Mouse (Mus musculus) urinary bladder, adult 2 months (tissue): ENCODE data around the gene Sowaha. TPM values are rescaled to one million over a fixed set of nuclear protein-coding genes. Genes with fewer than 3 reads are reported as not detected.

Source experiments
- DNase-seq: peaks from one replicate; pipeline ENCODE4 v3.0.0; 2022; ENCODE audit warnings: low spot score
- polyA plus RNA-seq: library from polyadenylated mRNA; depleted of rRNA; stranded (reverse); fragments of >200 nt; gene quantifications from 2 replicates; pipeline ENCODE4 v1.2.3, GENCODE M21; 2012; rRNA removed

Gene Sowaha
- 6.5 and 7.4 TPM in 2 replicates for polyA plus RNA-seq

DNA sequence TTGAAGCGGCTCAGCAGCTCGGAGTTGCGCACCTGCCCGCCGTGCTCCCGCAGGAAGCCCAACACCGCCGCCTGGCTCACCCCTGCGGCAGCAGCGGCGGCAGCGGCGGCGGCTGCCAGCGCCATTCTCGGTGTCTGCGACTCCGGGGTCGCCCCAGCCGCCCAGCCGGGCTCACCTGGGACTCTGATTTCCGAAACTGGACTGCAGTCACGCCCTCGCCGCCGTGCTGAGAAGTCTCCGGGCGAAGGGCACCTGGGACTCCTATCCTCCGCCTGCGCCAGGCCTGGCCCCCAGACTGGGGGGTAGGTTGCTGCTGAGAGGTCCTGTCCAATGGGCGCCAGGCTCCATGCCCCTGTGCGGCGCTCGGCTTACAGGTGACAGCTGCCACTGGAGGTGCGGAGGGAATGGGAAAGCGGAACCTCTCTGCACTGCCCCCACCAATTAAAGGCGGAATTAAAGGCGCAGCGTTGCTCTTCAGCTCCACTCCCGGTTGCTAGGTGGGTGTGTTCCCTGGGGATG, at the start of gene Sowaha, which contains the start of gene Gm9945:
Sowaha (minus strand) TSS at position 492 of the 519 bp plus-strand sequence.
Gm9945 (plus strand) TSS at position 384 of the 519 bp plus-strand sequence.
- peak; percentile 50 for DNase-seq

DNA sequence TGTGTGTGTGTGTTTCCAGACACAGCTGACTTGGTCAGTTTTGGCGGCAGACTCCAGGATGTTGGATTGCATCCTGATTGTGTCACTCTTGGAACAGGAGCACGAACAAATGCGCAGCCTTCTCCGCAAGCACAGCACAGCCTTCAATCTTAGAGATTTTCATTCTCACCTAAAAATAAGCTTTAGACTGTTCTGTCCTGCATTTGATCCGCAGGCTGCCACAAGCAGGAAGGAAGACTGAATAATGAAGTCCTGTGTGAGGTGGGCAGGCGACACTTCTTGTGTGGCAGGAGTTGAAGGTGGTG, 49.1 kb upstream of the Sowaha start:
- no peak for DNase-seq

DNA sequence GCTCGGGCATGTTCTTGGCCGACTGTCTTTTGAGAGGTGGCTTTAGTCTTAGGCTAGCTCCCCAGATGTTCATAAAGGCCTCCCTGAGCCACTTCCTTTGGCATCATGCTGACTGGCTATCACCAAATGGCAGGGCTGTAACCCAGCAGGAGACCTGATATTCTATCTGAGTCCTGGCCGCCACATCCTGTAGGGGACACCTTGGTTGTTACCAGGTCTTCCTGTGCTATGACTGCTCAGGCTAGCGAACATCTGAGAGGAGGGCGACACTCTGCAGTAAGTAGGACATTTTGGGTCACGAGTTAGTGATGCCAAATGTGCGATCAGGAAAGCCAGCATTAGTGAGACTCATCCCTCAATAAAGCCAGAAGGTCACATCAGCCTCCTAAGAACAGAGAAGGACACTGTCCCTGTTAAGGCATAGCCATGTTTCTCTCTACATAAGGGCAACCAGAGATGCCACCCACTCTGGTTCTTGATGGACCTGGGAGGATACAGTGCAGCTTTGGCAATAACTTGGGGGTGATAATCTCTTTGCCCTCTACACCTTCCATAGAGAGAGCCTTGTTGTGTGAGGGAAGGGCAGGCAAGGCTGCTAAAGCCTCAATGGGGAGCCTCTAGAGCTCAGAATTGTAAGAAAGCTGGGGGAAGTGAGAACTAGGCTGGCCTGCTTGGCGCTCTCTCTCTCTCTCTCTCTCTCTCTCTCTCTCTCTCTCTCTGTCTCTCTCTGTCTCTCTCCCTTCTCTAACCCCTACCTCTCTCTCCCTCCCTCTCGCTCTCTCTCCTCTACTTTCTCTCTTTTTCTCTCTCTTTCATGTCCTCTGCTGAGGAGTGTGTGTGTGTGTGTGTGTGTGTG, 48.6 kb upstream of the Sowaha start:
- no peak for DNase-seq

DNA sequence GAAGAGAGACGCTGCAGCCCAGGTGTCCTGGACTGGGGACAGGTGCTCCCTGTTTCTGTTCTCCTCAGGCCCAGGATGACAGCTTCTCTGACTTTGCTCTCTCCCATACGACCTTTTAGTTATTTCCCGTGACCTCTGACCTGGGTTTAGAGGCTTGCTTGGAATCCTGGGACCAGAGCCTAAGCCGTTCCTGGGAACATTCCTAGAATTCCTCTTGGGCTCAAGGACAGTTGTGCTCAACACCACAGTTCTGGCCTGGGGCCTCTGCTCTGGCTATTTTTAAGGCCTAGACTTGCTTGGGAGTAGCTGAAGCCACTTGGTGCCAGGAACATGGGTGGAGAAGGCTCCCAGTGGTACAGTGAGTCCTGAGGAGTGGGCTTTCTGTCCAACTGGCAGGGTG, 45.4 kb upstream of the Sowaha start:
- DNase-seq: no peak

DNA sequence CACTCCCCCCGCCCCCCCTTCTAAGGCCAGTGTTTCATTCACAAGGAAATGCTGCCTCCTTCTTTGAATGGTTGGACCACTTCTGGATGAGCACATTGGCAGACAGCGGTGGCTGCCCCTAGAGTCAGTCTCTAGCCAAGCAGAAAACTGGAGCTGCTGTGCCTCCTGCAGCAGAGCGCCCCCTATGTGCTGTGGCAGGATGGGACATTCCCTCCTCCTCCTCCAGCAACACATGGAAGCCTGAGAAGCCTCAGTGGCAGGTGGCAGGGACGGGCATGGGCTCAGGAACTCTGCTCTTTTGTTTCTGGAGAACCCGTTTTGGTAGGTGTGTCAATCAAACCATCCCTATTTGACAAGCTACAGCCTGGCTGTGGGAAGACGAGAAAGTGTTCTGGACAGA, 44.8 kb upstream of the Sowaha start:
- no peak for DNase-seq

DNA sequence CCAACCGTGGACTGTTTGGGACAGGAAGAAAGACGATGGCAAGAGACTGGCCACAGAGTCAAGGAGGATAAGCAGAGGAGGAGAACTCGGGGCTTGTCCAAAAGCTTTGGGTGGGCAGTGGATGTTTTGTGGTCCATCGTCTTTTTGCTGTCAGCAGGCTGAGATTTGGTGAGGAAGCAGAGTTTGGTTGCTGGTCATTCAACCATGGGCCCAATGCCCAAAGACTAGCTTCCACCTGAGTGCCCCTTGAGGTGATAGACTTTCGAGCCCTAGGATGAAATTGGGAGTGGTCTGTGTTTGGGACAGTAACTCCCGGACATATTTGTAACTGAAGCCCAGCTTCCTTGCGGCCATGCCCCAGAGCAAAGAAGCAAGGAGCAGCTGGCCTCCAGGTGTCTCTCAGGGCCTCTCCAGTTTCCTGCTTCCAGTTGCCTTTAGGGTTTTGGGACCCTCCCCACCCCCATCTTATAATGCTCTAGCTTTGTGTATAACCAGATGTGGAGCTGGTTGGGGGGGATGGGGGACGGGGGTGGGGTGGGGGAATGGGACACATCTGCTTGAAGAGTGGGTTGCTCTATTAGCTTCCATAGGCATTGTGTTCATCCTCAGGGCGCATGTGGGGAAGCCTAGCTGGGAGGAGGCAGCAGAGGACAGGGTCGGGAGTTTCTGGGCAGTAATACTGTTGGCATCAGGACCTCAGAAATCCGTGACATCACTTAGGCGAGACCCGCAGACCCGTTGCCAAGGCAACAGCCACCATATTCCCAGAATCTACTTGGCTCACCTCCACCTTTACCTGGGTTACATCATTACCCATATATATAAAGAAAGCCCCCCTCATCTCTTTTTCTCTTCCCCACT, 43.7 kb upstream of the Sowaha start:
- no peak for DNase-seq

DNA sequence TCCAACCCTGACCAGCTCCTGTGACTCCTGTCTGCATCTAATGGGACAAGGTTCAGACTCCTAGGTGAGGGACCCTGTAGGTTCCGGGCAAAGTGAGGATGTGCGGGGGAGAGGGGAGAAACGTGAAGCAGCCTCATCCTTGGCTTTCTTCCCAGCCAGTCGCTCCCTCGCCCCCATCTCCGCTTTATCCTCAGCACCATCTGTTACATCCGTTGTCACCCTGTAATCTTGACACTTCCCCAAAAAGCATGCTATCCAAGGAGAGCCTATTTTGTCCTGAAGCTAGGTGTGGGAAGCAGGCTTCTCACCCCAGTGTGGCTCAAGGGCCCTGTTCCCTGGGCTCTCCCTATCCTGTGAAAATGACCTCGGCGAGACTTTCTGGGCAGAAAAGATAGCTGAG, 42.9 kb upstream of the Sowaha start:
- DNase-seq: no peak

DNA sequence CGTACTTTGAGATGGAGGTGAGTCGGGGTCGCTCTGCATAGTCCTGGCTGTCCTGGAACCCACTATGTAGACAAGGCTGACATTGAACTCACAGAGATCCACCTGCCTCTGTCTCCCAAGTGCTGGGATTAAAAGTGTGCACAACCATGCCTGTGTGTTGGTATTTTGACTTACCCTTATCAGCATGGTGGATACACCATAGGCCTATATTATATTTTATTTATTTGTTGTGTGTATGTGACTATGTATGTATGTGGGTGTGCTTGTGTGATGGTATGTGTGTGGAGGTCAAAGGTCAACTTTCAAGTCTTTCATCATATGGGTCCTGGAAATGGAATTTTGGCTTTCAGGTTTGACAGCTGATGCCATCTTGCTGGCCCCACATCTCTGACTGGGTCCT, 42.3 kb upstream of the Sowaha start:
- DNase-seq: no peak

DNA sequence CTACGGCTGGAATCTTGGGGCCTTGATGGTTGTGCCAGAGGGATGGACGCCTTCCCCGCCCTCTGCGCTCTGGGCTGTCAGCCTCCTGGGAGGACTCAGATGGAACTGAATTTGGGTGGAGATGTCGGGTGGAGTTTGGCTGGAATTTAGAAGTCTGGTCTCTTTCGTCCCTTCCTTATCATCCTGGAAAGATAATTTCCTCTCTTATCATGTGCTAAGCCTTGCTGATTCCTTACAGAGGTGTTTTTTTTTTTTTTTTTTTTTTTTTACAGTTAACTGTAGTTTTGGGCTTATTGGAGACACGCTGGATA, 41.7 kb upstream of the Sowaha start:
- DNase-seq: no peak

DNA sequence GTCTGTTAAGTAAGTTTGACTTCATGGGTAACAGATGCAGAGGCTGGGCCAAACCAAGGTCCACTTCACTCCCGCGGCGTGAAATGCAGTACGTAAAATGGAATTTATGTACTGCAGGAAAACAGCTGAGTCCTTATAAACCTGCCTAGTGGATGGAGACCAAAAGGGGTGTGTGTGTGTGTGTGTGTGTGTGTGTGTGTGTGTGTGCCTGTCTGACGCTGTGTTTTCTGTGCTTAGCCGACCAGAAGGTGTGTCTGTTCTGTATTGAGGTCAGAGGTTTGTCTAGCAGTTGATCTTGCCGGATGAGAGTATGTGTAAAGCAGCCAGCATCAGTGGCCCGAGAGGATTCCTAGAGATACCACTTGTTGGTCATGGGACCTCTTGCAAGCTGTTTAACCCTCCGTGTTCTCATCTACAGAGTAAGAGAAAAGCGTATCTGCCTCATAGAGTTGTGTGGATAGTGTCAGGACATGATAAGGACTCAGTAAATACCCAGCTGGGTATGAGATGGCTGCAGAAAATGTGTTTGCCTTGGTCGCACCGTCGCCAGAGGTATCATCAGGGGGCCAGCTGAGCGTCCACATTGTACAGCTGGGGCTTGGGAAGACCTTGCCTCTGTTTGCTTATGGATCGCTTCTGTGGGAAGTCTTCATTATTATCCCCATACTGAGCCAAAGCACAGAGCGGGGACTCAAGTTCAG, 41.2 kb upstream of the Sowaha start:
- DNase-seq: no peak

DNA sequence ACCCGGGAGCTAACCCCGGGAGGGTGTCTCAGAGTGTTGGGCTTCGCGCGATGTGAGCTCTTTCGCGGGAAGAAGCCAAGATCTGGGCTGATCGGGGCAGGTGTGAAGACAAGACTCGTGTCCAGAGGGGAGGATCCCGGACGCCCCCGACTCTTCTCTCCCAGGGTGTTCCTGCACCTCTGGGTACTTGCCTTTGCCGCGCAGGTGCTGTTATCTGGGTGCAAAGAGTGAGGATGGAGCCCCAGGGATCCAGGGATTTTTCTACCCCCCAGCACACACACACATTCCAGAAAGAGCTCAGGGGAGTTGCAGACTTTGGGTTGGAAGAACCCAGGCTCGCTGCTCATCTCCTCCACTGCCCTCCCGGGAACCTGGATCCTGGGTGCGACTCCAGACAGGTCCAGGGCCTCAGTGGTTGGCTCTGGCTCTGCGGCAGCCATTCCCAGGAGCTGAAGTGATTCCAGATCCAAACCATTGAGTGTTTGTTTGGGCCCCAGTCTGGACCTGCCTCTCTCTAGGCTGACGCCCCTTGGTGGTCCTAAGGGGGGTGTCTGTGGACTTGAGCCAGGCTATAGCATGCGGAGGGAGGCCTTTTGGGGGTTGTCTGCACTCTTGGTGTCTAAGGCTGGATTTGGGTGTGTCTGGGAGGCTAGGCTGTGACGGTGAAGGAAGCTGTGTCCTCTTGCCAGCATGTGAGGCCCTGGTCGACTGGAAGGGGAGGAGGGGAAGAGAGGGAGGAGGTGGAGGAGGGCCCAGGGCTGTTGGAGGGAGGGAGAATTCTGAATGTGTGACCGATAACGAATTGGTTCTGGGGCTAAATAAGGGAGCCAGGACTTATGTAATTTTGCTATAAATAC, 40.3 kb upstream of the Sowaha start:
- peak; percentile 39 for DNase-seq

DNA sequence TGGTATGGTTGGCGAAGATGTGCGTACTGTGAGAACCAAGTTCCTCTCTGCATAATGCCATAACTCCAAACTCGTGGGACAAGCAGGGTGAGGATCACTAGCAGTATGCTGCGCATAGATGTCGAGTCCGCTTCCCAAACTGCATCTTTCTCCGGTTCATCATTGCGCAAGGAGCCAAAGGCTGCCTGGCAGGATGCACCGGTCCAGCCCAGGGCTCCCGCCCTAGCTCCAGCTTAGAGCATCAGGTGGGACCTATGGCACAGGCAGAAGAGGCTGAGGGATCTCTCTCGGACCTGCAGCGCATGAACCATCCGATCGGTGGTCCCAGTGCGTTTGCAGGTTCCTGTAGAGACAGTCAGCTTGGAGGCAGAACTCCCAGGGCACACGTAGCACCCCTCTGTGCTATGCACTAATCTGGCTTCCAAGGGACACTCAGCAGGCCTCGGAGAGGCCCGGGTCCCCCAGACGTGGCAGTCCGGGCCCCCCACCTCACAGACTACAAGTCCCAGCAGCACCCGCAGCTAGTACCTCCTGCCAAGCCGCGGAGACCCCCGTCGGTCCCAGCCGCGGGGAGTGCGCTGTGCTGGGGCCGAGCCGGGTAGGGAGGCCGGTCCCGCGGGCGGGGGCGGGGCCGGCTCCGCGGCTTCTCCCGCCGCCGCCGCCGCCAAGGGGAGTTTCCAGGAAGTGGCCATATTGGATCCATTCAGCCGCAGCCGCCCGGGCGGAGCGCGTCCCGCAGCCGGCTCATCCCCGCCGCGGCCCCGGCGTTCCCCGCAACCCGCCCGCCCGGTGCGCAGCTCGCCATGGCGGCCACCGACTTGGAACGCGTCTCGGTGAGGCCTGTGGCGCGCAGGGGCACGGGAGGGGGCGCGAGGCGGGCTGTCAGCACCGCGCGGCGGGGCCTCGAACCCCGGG, 39.4 kb upstream of the Sowaha start, which contains the start of gene Sept8:
Sept8 (plus strand) TSS at position 51 of the 915 bp plus-strand sequence.
- peak; percentile 57 for DNase-seq

DNA sequence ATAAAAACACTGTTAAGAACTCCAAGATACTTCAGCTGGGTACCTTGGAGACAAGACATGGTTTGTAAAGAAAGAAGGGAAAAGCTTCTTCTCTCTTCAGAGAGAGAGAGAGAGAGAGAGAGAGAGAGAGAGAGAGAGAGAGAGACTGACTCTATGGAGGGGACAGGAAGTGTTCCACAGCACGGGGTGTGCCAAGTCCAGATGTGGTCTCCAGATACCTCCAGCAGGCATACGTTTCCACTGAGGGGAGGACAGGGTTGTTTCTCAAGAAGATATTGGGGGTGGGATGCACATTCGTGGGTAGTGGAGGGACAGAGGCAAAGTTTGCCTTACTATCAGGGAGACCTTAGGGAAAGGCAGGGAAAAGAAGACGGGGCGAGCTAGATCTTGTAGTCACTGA, 38.7 kb upstream of the Sowaha start:
- no peak for DNase-seq

DNA sequence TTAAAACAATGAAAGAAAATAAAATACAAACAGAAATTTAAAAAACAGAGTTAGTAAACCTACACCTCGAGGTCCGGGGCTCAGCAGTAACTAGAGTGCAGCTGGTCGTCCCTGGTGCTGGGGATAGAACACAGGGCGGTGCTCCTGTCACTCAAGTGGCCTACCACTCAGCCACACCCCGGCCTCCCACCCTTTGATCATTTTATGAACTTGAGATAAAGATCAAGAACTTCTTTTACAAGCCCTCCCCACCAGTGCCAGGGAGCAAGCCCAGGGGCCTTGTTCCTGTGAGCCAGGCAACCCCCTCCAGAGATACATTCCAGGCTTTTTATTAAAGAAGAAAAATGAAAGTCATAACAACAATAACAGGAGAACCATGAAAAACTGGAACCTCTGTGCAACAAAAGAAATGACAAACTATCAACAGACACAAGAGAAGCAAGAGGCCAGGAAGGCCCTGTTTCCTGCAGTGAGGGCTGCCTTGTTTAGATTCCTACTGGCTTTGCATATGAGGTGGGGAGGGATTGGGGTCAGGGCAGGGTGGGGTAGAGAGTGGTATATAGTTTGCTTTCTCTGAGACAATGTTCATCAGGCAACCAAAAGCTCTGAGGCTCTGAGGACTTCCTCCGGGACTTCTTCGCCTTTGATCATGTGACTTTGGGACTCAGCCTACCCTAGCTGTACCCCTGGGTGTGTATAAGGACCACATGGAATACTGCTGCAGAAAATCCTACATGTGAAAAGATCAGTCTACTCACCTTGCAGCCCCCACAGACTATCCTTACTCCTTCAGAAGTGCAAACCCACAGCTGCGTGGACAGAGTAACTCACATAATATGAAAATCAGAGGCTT, 36.9 kb upstream of the Sowaha start:
- DNase-seq: no peak

DNA sequence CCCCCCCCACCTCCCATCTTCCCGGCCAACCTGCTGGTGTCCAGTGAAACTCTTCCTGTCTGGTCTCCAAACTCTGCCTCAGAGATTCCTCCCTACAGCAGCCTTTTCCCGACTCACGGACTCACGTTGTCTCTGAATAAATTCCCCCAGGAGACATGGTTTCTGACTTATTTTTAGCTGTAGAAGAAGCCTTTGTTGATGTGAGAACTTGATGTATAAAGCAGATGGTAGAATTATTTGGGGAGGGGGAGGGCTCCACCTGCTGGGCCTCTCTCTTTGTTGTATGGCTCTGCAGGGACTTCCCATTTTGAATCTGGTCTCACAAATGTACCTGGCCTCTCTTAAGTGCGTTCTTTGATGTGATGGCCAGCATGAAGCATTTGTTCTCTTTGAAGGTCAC, 30.3 kb upstream of the Sowaha start:
- no peak for DNase-seq

DNA sequence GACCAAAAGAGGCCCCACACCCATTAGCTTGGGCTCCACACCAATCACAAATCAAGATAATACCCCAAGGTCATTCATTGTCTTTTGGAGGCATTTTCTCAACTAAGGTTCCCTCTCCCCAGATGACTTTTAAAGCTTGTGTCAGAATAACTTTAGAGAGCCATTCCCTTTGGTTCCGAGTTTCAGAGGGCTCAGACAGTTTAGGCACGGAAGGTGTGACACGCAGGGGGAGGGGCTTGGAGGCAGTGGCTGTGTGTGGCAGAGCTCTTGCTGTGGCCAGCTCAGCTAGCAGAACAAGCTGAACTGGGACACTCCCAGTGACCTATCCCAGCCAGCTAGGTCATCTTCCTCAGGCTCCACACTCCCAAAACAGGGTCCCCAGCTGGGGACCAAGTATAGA, 28.5 kb upstream of the Sowaha start:
- DNase-seq: no peak

DNA sequence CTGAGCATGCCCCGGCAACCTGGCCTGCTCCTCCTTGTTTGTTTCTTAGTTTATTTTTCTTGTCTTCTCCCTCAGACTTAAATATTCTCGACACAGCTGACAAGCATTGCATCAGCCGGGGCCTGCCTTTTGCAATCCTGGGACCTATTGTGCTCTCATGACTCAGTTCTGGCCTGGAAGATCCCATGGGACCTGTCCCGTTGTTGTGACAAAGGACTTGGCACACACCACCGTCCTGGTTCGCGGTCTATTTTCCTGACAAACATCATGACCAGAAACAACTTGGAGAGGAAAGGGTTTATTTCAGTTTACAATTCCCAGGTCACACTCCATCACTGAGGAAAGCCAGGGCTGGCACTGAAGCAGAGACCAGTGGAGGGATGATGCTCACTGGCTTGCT, 28.1 kb upstream of the Sowaha start:
- no peak for DNase-seq

DNA sequence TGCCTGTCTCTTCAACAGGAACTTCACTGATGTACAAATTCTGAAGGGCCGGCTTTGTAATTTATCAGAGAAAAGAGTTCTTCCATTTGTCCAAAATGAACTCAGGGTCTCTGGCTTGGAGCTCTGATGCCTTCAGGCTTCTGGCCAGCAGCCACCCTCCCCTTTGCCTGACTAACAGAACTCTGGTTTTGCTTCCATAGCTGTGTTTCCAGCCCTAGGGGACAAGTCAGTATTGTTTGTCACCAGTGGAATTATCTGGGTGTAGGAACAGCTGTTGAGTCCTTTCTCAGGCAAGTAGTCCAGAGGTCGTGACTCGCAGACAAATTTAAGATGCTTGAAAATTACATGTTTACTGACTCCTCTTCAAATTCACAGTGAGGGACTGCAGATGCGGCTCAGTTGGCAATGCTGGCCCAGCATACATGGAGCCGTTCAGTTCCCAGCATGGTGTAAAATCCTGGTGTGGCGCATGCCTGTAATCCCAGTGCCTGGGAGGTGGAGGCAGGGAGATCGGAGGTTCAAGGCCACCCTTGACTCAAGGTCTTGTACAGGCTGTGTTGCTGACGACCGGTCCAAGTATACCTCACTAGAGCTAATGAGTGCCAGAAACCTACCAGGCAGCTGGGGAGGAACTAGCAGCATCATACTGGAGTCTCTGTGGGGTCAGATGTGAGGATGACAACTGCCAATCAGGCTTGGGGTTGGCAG, 27.2 kb upstream of the Sowaha start:
- DNase-seq: no peak
